Comparison of ENCODE assay signal across 10 mouse cellular contexts in the genomic region with DNA sequence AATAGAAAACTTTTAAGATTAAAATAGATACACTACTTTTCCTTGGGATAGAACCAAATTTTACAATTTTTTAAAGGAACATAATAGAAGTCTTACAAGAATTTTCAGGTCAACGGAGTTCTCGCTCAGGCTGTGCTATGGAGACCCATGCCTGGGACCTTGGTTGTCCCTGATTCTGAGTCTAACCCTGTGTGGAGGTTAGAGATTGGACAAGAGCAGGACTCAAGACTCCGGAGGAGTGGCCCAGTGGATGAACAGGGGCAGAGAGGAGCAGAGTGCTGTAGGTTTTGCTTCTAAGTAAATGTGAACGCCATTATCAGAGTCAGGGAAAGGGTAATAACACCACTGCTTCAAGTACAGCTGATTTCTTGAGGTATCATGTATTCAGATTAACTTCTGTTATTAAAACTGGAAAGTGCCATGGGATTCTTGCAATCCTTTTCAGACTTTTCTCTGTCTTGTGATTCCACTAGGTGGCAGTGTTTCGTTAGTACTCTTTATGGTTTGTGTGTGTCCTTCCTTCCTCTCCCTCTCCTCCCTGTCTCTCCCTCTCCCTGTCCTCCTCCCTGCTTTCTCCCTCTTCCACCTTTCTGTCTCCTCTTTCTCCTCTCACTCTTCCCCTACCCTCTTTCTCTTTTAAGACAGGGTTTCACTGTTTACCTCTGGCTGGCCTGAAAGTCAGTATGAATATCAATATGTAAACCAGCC. TPM values are rescaled to one million over a fixed set of nuclear protein-coding genes. Genes with fewer than 3 reads are reported as not detected.
DNase-seq lines count a peak whose midpoint lies in the region; ATAC-seq and TF ChIP-seq lines count a peak whose summit lies in the region.
"Had no signal": no experiment of that assay in that cellular context is flagged by ENCODE, and none has a peak within 500 bp of the region (broad histone marks: within the 10 kb centered on the region; RNA-seq: fewer than 3 reads in every experiment).

No protein-coding gene starts in this region.

- peak; percentile 74 for DNase-seq in 3T3-L1 (ENCODE audit: low read depth, low spot score)
- peak; percentile 51 for DNase-seq in ES-E14 (ENCODE audit: low read depth, low spot score)
- DNase-seq in lung, postnatal 14 days, result peak; percentile 36

- no peak overlapping the region for H3K4me3 ChIP-seq in intestine, embryonic 16.5 days (ENCODE audit: low read length)
- H3K4me3 ChIP-seq in intestine, embryonic 15.5 days (replicated peaks), result no peak overlapping the region
- H3K4me3 ChIP-seq in ES-E14 (ENCODE audit: insufficient read depth in 1 of 2, low read depth in 1 of 2, low read length in 2 of 2, poor library complexity in 1 of 2, severe bottlenecking in 1 of 2), result no peak overlapping the region
- H3K4me3 ChIP-seq in heart, embryonic 12.5 days, result no peak overlapping the region
- H3K4me3 ChIP-seq: embryonic facial prominence, embryonic 13.5 days; limb, embryonic 12.5 days had no signal

- no peaks in the 10 kb centered on the region for H3K4me1 ChIP-seq in intestine, embryonic 16.5 days (ENCODE audit: control insufficient read depth, insufficient read depth, low read length)
- no peaks in the 10 kb centered on the region for H3K4me1 ChIP-seq in intestine, embryonic 15.5 days (replicated peaks)
- no peaks in the 10 kb centered on the region for H3K4me1 ChIP-seq in ES-E14 (ENCODE audit: control insufficient read depth in 2 of 2, insufficient read depth in 2 of 2, low read length in 2 of 2, poor library complexity in 1 of 2)
- H3K4me1 ChIP-seq in heart, embryonic 12.5 days (replicated peaks), result no peaks in the 10 kb centered on the region
- H3K4me1 ChIP-seq: embryonic facial prominence, embryonic 13.5 days; limb, embryonic 12.5 days had no signal

- no peak overlapping the region for H3K4me2 ChIP-seq in intestine, embryonic 16.5 days (ENCODE audit: low read depth, low read length)
- H3K4me2 ChIP-seq in intestine, embryonic 15.5 days (replicated peaks), result no peak overlapping the region
- no peak overlapping the region for H3K4me2 ChIP-seq in heart, embryonic 12.5 days
- H3K4me2 ChIP-seq: embryonic facial prominence, embryonic 13.5 days; limb, embryonic 12.5 days had no signal

- in situ Hi-C loops in ES-E14 (cut with MboI; ENCODE audit: low sequenced_read_pairs in 2 of 2, unreplicated experiment in 2 of 2), result no loop called here

- H3K9ac ChIP-seq in intestine, embryonic 16.5 days (ENCODE audit: low read depth, low read length), result no peak overlapping the region
- no peak overlapping the region for H3K9ac ChIP-seq in intestine, embryonic 15.5 days
- H3K9ac ChIP-seq in ES-E14 (ENCODE audit: insufficient read depth, low read depth, low read length, poor library complexity, severe bottlenecking), result no peak overlapping the region
- no peak overlapping the region for H3K9ac ChIP-seq in heart, embryonic 12.5 days
- H3K9ac ChIP-seq: embryonic facial prominence, embryonic 13.5 days; limb, embryonic 12.5 days had no signal

- peak; percentile 33; the same call in 1 of the 2 replicates for ATAC-seq in intestine, embryonic 16.5 days
- ATAC-seq in intestine, embryonic 15.5 days, result no peak
- ATAC-seq in erythroid progenitor cell, adult 5-6 weeks (replicated peaks; ENCODE audit: low FRiP score, poor library complexity, severe bottlenecking), result 0 out of 2 replicates have a peak, but pooled peaks have one; percentile 49
- no peak for ATAC-seq in inflammation-experienced regulatory T-cells, adult 6 months
- no peak for ATAC-seq in heart, embryonic 12.5 days (ENCODE audit: insufficient number of reproducible peaks, low FRiP score)

- H3K36me3 ChIP-seq in intestine, embryonic 16.5 days (ENCODE audit: control insufficient read depth, insufficient read depth, low read length), result no peaks in the 10 kb centered on the region
- no peaks in the 10 kb centered on the region for H3K36me3 ChIP-seq in intestine, embryonic 15.5 days
- H3K36me3 ChIP-seq in ES-E14 (ENCODE audit: control insufficient read depth, insufficient read depth, low read length, poor library complexity, severe bottlenecking), result no peaks in the 10 kb centered on the region
- no peaks in the 10 kb centered on the region for H3K36me3 ChIP-seq in heart, embryonic 12.5 days
- H3K36me3 ChIP-seq: embryonic facial prominence, embryonic 13.5 days; limb, embryonic 12.5 days had no signal

- H3K9me3 ChIP-seq in intestine, embryonic 16.5 days (ENCODE audit: control insufficient read depth, low read length), result no peaks in the 10 kb centered on the region
- no peaks in the 10 kb centered on the region for H3K9me3 ChIP-seq in intestine, embryonic 15.5 days
- H3K9me3 ChIP-seq in ES-E14 (ENCODE audit: control insufficient read depth, insufficient read depth, low read depth, low read length), result no peaks in the 10 kb centered on the region
- H3K9me3 ChIP-seq in heart, embryonic 12.5 days (replicated peaks), result peaks cover 7% of the 10 kb centered on the region; the same call in 1 of the 2 replicates
- H3K9me3 ChIP-seq: embryonic facial prominence, embryonic 13.5 days; limb, embryonic 12.5 days had no signal

- H3K27me3 ChIP-seq in intestine, embryonic 16.5 days (replicated peaks; ENCODE audit: control insufficient read depth, insufficient read depth, low read length), result no peaks in the 10 kb centered on the region
- H3K27me3 ChIP-seq in intestine, embryonic 15.5 days (replicated peaks), result no peaks in the 10 kb centered on the region
- no peaks in the 10 kb centered on the region for H3K27me3 ChIP-seq in heart, embryonic 12.5 days (replicated peaks)
- H3K27me3 ChIP-seq: embryonic facial prominence, embryonic 13.5 days; limb, embryonic 12.5 days had no signal

- H3K27ac ChIP-seq in intestine, embryonic 16.5 days (ENCODE audit: low read length), result no peak overlapping the region
- H3K27ac ChIP-seq in intestine, embryonic 15.5 days, result no peak overlapping the region
- H3K27ac ChIP-seq in ES-E14 (ENCODE audit: insufficient read depth, low read depth, low read length, poor library complexity, severe bottlenecking), result no peak overlapping the region
- H3K27ac ChIP-seq in heart, embryonic 12.5 days (ENCODE audit: poor library complexity, severe bottlenecking), result no peak overlapping the region
- H3K27ac ChIP-seq: embryonic facial prominence, embryonic 13.5 days; limb, embryonic 12.5 days had no signal

- WGBS in intestine, embryonic 16.5 days, result 61% methylated on average over 5 of the region's 5 CpGs
- WGBS in intestine, embryonic 15.5 days, result 59% methylated on average over 5 of the region's 5 CpGs
- 58% methylated on average over 5 of the region's 5 CpGs for WGBS in heart, embryonic 12.5 days

TF ChIP-seq in ES-E14, 5 proteins besides CTCF, POLR2A, EP300 and RAD21:
- TF ChIP-seq HCFC1 (IDR thresholded peaks at IDR 0.05; ENCODE audit: borderline replicate concordance, insufficient read depth, low read length), result no peak
- peak; percentile 41; the same call in 1 of the 2 replicates for TF ChIP-seq ZC3H11A (IDR thresholded peaks at IDR 0.05; ENCODE audit: borderline replicate concordance, low read depth, low read length)

RNA-seq across cellular contexts. Expression of a gene that starts 18.9 kb away (rescaled TPM):
- polyA plus RNA-seq in intestine, embryonic 16.5 days (2015; fragmentation: Nextera tagmentation; extraction: Ambion mirVana), result 0.10 and 0.20 TPM in 2 replicates
- 0.24 and 0.42 TPM in 2 replicates for polyA plus RNA-seq in intestine, embryonic 15.5 days (2015; fragmentation: Nextera tagmentation; extraction: Ambion mirVana)
- 1.6 and 2.1 TPM in 2 replicates for total RNA-seq in ES-E14 (2012; rRNA removed)
- 0.42 and 1.1 TPM in 2 replicates for total RNA-seq in erythroid progenitor cell, adult 5-6 weeks (2015; ENCODE audit: low replicate concordance)
- total RNA-seq in erythroid progenitor cell, adult 5-6 weeks (2017; ENCODE audit: low replicate concordance), result 1.0 TPM in 1 of 2 replicates, not detected in the other
- polyA plus RNA-seq in inflammation-experienced regulatory T-cells, adult 6 months (2017; shearing (Covaris generic)), result not detected
- 1.7 TPM in 2 replicates for polyA plus RNA-seq in heart, embryonic 12.5 days (2016; fragmentation: Nextera tagmentation; extraction: Ambion mirVana)

Comparison
In these comparisons a context has a peak if more than half of its experiments do, and no peak if none do; other contexts are left out.
1. ATAC-seq: peak in intestine, embryonic 16.5 days (single experiment) and erythroid progenitor cell, adult 5-6 weeks (single experiment); none in intestine, embryonic 15.5 days (single experiment), inflammation-experienced regulatory T-cells, adult 6 months (single experiment) and heart, embryonic 12.5 days (single experiment).
2. Peak in every context shown above with its lines, with median percentiles within 50 percentile points of each other: DNase-seq.